Mouse (Mus musculus): ENCODE measurements around the gene Ttc25.
"Not testable (repeated sequence)": the region's sequence is repeated elsewhere in the genome, so short reads cannot be mapped to it uniquely, and the experiment has no call there.

Gene Ttc25

GRCm38 (mm10) chr11:100528375-100529165, 16.8 kb upstream of the Ttc25 start:
- DNase-seq (ENCODE audit: low spot score) = no peak

GRCm38 (mm10) chr11:100533871-100534270, 11.5 kb upstream of the Ttc25 start:
- no peak for DNase-seq (ENCODE audit: low spot score)

GRCm38 (mm10) chr11:100534411-100534810, 11.0 kb upstream of the Ttc25 start:
- DNase-seq (ENCODE audit: low spot score) = not testable (repeated sequence)

- DNase-seq (ENCODE audit: low spot score) = not testable (repeated sequence)
These were observed 10.6 kb upstream of the Ttc25 start for GRCm38 (mm10) chr11:100534821-100535220.

GRCm38 (mm10) chr11:100535996-100536395, 9.4 kb upstream of the Ttc25 start:
- DNase-seq (ENCODE audit: low spot score) = no peak

- DNase-seq (ENCODE audit: low spot score) = no peak
These were observed 8.9 kb upstream of the Ttc25 start for GRCm38 (mm10) chr11:100536466-100536865.

GRCm38 (mm10) chr11:100540966-100541365, 4.4 kb upstream of the Ttc25 start:
- no peak for DNase-seq (ENCODE audit: low spot score)

- DNase-seq (ENCODE audit: low spot score) = no peak
These were observed 3.8 kb upstream of the Ttc25 start for GRCm38 (mm10) chr11:100541577-100541976.

GRCm38 (mm10) chr11:100545746-100546085, 309 bp downstream of the Ttc25 start:
- DNase-seq (ENCODE audit: low spot score) = no peak

GRCm38 (mm10) chr11:100546955-100547354, 1.5 kb downstream of the Ttc25 start:
- no peak for DNase-seq (ENCODE audit: low spot score)

- no peak for DNase-seq (ENCODE audit: low spot score)
These were observed 2.7 kb downstream of the Ttc25 start for GRCm38 (mm10) chr11:100548141-100548540.

- no peak for DNase-seq (ENCODE audit: low spot score)
These were observed 4.1 kb downstream of the Ttc25 start for GRCm38 (mm10) chr11:100549466-100549865.

- DNase-seq (ENCODE audit: low spot score) = no peak
These were observed 4.7 kb downstream of the Ttc25 start for GRCm38 (mm10) chr11:100550101-100550500.

GRCm38 (mm10) chr11:100552842-100553241, 7.4 kb downstream of the Ttc25 start:
- peak; percentile 86 for DNase-seq (ENCODE audit: low spot score)

- DNase-seq (ENCODE audit: low spot score) = peak; percentile 87
These were observed 10.2 kb downstream of the Ttc25 start for GRCm38 (mm10) chr11:100555583-100555982.

GRCm38 (mm10) chr11:100557563-100557962, 12.2 kb downstream of the Ttc25 start:
- no peak for DNase-seq (ENCODE audit: low spot score)

- DNase-seq (ENCODE audit: low spot score) = no peak
These were observed 14.1 kb downstream of the Ttc25 start for GRCm38 (mm10) chr11:100559476-100559875.

GRCm38 (mm10) chr11:100561748-100562147, 16.3 kb downstream of the Ttc25 start:
- no peak for DNase-seq (ENCODE audit: low spot score)

- no peak for DNase-seq (ENCODE audit: low spot score)
These were observed 18.9 kb downstream of the Ttc25 start for GRCm38 (mm10) chr11:100564297-100564696.

- DNase-seq (ENCODE audit: low spot score) = no peak
These were observed 19.3 kb downstream of the Ttc25 start for GRCm38 (mm10) chr11:100564703-100565102.

- DNase-seq (ENCODE audit: low spot score) = no peak
These were observed 21.8 kb downstream of the Ttc25 start for GRCm38 (mm10) chr11:100567229-100567628.

- DNase-seq (ENCODE audit: low spot score) = no peak
These were observed 22.4 kb downstream of the Ttc25 start for GRCm38 (mm10) chr11:100567815-100568245.

GRCm38 (mm10) chr11:100568692-100569091, 23.3 kb downstream of the Ttc25 start:
- DNase-seq (ENCODE audit: low spot score) = no peak

GRCm38 (mm10) chr11:100569789-100570188, 24.4 kb downstream of the Ttc25 start:
- DNase-seq (ENCODE audit: low spot score) = no peak
